Mouse (Mus musculus) brain, embryonic 14.5 days (tissue): ENCODE measurements around the gene Bche.

Experiments used
- CTCF ChIP-seq: fragments of 200-500 bp; IDR thresholded peaks from 2 replicates; pipeline ENCODE4 v1.5.1; 2012; ENCODE audit warnings: inconsistent platforms, mild to moderate bottlenecking, moderate library complexity, borderline replicate concordance; ENCODE audit not compliant: insufficient read depth, insufficient read length; ENCODE audit errors: extremely low read depth
- POLR2A ChIP-seq: fragments of 200-500 bp; IDR thresholded peaks from 2 replicates; pipeline ENCODE4 v1.6.1; 2012; ENCODE audit warnings: mild to moderate bottlenecking, inconsistent platforms, borderline replicate concordance; ENCODE audit not compliant: poor library complexity, insufficient read depth, insufficient read length, severe bottlenecking; ENCODE audit errors: extremely low read depth

DNA sequence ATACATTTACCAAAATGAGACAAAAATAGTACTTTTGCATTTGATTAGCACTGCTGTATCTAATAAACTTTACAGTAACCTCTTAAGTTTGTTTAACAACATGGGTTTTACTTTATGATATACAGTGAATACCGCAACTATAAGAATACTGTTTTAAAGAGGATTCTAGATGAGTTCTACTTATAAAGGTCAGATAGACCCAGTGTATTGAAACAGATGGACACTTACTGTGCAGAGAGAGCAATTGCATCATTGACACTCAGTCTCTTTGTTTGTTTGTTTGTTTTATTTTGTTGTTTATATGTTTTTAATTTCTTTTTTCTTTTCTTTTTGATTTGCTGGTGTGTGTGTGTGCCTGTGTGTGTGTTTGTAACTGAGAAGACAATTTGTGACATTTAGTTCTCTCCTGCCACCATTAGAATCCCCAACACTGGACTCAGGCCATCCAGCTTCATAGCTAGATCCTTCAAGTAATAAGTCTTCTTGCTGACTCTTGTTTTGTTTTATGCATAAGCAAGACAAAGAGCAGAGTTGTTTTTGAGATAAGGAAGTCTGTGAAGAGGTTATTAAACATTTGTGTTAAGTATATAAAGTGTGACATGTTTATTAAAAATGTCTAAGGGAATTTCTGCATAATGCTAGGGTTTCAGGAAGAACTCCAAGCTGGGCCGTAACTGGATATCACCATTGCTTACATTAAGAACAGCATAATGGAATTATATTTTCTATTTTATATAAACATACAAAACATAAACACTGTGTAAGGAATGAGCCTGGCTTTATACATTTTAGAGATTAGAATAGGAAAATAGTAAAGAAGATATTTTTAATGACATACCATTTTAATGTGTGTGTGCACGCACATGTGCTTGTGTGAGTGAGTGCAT is 40.7 kb downstream of the Bche start:
- TF ChIP-seq CTCF (no peak), POLR2A (no peak)
